Mouse (Mus musculus) spleen, adult 18-20 months (tissue): ENCODE measurements around the gene Fam43a.

Experiments
- DNase-seq, 2 experiments: peaks; one replicate each; pipeline ENCODE4 v3.0.0; 2022; ENCODE audit warnings: mixed read lengths in 2 of 2

Fam43a gene

GRCm38 (mm10) chr16:30638586-30638985, 39.1 kb downstream of the Fam43a start:
- DNase-seq = no peak

- no peak for DNase-seq
Observed at GRCm38 (mm10) chr16:30640591-30640990, 41.1 kb downstream of the Fam43a start.

DNA sequence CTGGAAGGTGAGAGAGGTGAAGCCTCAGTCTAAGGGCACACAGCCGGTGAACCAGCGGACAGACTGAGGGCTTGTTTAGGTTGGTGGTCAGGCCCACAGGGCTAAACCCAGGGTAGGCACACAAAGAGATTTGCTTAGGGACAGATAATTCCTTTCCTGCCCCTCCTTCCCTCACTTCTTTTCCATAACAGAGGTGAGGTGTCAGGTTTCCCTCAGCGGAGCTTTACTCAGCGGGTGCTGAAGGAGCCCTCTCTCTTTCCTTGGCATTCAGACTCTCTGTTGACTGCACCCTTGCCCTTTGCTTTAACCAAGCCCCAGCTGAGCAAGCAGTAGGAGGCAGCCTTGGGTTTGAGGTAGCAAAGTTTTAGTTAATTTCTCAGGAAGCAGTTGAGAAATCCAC, 41.9 kb downstream of the Fam43a start:
- no peak for DNase-seq

- DNase-seq = no peak
Observed at GRCm38 (mm10) chr16:30642229-30642628, 42.7 kb downstream of the Fam43a start.

- no peak for DNase-seq
Observed at GRCm38 (mm10) chr16:30644981-30645380, 45.5 kb downstream of the Fam43a start.

GRCm38 (mm10) chr16:30645841-30646558, 46.5 kb downstream of the Fam43a start:
- peak; percentile 32 to 46 for DNase-seq

DNA sequence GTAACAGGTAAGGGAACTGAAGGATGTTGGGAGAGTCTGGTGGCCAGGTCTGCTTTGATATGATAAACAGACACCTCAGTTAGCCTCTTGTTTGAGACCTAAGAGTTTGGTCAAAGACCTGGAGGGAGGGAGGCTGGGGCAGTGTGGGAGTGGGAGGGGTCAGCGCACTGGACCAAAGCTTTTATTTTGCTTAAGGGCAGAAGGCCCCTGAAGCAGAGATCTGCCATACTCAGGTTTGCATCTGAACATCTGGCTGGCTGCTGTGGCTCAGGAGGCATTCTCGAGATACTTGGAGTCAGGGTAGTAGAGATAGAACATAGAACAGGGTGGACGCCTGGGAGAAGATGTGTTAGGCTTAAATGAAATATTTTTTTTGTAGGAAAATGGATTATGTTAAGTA, 47.3 kb downstream of the Fam43a start:
- no peak for DNase-seq

DNA sequence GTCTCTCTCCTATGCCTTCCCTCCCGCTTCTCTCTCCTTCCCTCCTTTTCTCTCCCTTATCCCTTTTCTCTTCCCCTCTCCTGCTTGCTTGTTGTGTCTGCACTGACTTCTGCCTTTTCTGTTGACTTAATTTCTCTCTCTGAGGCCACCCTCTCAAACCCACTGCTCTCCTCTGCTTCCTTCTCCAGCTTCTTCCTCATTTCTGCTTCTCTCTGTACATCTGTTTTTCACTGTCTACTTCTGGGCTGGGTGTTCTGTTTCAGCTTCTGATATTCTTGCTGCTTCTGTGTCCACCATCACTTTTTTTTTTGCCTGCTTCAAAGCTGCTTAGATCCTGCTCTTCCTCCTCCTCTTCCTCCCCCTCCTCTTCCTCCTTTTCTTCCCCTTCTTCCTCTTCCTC, 51.8 kb downstream of the Fam43a start:
- no peak for DNase-seq
